Mouse (Mus musculus) heart, postnatal 4 days (tissue): ENCODE results near the gene Iqschfp. TPM values are rescaled to one million over a fixed set of nuclear protein-coding genes. Genes with fewer than 3 reads are reported as not detected.
A peak's percentile ranks its signal among the peaks of the same experiment; 100 is the strongest.
"Not testable (repeated sequence)": the region's sequence is repeated elsewhere in the genome, so short reads cannot be mapped to it uniquely, and the experiment has no call there.

ENCODE experiments used
- DNase-seq: peaks from one replicate; pipeline ENCODE4 v3.0.0; 2021
- total RNA-seq, 2 experiments: library from RNA; stranded (reverse); gene quantifications; 2 replicates each; pipeline ENCODE4 v1.2.3; 2021

The Iqschfp gene
- total RNA-seq, 2 experiments from 2014 or later, result not detected

DNA sequence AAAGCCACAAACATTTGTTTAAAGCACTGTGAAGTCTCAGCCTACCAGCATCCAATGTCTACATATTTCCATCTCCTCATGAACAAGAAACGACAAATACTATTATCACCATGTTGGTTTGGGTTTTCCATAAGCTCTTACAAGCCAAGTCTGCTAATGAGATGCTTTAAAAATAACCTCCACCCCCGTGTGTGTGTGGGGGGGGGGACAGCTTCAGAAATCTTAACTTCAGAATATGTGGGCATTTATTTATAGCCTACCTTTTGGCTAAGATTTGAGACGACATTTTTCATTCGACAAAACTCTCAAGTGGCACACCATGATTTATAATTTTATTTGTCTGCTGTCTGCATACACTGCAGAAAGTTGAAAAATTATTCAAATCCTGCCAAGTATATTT lies 185.4 kb downstream of the Iqschfp start:
- no peak for DNase-seq

DNA sequence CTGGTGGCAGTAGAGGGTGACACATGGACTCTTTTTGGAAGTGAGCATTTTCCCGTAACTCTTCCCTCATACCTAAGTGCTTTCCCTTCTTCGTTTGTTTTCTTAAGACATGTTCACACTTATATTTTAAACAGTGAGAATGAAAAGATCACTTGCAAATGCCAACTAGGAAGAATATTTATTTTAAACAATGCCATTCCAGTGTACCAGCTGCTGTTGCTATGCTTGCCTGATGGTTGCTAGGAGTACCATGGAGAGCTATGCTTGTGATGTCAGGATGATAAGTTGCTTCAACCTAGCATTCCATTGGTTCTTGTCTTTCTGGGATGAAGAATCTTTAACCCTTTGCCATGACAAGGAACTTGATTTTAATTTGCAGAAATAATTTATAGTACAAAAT lies 193.0 kb downstream of the Iqschfp start:
- DNase-seq, result no peak

DNA sequence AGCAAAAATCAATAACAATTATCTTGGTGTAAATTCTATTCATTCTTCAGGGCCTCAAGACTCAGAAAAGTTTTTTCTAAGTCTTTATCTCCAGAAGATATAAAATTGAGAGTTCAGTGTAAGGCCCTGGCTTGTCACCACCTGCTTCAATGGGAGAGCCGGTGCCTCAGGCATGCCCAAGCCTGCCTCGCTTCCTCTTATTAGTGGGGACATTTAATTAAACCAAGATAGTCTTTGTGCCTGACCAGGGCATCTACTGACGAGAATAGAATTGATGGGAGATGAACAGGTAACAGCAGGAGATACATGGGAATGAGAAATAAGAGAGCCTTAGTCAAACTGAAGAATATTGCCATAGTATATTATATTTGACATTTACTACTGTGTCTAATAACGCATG lies 200.1 kb downstream of the Iqschfp start:
- no peak for DNase-seq

DNA sequence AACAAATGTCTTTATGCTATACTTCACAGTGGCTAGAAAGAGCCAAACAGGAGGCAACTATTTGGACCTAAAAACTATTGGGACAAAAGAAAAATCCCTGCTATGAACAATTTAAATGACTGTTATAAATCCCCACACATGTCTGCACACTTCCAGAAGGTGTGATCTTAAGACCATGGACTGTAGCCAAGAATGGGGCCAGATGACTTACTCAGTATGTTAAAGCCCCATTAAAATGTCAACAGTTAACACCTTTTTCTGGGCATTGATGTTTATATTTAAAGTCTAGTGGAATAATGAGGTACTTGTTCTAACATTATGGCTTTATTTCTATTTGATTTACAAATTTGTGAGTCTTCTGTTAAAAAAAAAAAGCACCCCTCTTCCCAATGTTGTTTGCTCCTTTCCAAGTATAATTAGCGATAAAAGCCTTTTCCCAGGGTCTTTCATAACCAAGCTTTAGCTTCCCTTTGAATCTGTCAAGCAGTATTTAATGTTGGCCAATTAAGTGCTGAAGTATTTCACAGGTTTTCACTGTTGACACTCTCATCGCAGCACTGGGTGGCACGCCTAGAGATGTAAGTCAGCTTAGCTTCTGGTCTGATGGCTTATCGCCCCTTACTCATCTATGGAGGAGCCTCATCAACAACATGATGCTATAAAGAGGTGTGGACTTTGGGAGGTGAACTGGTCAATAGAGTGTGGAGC lies 204.8 kb downstream of the Iqschfp start:
- no peak for DNase-seq

DNA sequence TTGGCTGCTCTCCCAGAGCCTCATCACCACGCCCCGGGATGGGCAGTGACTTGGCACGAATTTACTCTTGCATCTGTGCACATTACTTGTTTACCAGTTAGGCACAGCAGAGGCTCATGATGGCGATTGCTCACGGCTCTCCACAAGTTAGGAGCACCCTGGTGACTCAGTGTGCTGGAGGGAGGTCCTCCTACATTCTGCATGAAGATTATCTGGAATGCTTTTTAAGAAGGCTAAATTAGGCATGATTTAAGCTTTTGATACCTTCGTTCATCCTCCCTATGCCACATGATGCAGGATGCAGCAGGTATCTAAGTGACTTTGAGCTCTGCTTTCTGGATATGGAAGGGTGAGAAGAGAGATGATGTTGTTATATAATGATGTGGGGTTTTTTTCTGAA lies 207.5 kb downstream of the Iqschfp start:
- DNase-seq, result not testable (repeated sequence)

DNA sequence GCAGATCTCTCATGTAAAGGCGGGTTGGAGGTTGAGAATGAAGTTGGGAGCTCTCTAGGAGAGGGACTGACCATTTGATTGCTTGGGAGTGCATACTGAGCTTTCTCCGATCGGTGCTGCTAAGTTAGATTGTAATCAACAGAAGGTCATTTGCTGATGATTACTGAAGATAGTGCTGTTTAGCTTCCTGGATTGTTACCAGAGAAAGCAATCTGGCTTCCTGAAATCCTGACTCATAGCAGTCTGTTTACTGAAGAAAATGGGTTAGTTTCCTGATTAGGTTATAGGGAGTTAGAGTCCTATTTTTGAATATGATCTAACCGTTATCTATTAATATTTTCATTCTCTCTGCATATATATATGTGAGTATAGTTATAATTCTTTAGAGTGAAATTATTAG lies 209.3 kb downstream of the Iqschfp start:
- DNase-seq, result no peak

DNA sequence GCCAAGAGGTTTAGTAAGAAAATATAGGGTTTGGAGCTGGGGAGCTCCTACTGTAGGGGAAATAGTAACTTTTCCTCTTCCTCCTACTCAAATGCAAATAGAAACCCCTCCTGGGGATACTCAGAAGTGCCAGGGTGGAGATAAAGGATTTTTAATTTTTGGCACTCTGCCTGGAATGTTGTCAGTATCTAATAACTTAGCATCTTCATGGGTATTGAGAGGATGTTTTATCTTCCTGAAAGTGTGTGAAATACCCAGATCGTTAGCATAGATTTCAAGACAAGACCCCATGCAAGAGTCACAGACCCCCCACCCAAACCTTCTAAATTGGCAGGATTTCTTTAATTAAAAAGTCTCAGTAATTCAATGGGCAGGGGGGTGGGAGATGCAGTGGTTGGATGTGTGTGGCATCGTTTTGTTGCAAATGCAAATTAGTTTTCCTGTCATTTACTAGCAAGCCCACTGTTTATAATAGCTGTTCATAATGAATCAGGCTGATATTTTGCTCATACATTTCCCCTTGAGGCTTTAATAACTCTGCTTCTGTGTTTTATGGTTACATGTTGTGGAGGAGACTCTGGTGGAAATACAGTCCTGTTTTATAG lies 213.2 kb downstream of the Iqschfp start:
- DNase-seq, result no peak

DNA sequence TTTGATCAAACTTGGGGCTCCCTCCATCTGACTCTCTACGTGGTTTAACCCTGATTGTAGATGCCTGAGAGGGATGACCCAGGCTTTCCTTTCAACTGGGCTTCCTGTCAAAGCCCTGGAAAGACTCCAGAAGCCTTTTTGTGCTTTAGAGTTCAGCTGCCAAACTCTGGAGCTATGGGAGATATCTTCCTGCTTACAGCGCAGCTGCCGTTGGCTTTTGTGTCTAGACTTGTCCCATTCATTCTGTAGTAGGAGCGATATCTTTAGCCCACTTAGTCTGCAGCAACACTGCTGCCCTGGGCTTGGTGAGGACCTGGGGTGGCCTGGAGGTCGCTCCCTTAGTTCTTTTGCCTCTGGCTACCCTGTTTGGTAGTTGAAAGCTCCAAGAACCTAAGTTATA lies 229.3 kb downstream of the Iqschfp start:
- peak; percentile 39 for DNase-seq

DNA sequence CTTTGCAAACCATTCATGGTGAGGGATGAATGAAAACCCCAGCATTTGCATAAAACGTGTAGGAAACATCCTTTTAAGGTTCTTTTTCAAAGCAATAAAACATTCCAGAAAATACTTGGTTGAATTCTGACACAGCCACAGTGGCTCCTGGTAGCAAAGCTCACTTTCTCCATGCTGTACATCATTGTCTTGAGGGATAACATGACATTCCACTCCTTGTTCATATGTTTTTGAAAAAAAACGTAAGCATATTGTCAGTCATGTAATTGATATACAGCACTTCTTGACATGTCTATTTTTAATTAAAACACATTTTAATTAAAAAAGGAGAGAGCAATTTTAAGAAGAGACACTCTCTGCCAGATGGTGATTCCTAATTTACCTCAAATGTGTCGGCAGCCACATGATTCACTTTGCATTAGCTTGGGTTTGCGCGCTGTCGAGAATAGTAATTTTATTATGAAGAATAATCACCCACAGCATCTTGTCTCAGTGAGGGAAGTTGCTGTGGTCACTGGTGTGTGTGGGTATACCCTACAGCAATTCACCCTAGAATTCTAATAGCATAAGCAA lies 234.3 kb downstream of the Iqschfp start:
- DNase-seq, result no peak

DNA sequence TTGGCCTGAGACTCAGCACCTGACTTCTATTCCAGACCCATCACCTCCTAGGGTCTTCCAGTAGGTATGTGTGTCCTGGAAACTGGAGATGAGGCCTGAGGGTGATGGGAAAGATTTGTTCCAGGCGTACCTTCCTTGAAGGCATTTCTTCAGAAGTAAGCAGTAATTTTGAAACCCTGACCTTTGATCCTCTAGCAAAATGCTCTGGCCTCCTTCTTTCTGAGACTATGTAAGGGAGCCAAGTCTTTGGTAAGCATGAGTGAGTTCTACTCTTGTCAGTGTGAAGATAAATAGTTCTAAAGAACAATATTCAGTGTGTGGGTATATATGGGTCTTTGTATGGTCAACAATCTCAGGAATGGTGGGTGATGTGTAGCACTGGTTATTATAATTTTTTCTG lies 238.4 kb downstream of the Iqschfp start:
- no peak for DNase-seq

DNA sequence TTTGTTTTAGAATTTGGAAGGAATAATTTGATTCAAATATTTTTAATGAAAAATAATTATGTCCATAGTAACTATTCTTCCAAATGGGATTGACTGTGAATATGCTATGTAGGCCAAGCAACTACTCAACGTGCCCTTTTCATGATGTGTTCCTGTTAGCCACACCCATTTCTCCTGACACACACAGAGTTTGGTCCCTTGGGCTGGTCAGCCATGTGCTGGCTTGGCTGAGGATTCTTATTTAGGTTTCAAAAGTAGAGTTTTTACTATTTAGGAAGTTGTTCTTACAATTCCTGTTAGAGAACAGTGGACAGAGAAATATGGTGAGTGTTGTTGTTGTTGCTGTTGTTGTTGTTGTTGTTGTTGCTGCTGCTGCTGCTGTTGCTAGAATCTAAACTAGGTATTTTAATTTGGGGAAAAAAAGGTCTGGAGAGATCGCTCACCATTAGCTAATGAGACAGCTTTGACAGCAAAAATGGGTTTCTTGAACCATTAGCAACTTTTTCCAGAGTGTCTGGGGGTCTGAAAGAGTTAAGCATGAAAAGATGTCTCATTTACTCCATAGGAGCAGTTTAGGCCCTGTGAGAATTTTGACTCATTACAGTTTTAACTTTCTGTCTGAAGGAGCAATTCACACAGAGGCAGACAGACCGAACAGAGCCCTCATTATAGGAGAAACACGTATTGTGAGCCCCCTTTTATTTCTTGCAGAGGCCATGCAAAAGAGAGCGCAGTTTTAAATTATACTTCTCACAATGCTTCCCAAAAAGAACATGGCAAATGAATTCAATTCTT lies 247.0 kb downstream of the Iqschfp start:
- no peak for DNase-seq

DNA sequence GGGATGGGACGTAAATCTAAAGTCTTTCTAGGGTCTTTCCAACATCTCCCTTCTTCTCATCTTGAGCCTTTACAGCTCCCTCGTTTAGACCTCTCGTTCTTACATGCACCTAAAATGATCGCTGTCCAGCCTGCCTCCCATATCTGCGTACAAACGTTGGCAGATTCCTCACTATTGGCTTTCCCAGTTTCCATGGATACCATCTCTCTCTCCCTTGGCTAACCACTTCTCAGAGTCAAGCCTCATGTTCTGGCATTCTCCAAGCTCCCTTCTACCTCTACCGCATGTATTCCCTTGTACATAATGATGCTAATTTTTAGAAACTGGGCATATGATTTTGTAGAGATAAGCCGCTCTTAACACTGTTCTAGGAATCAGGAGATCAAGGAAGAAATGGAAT lies 258.7 kb downstream of the Iqschfp start:
- DNase-seq, result no peak

DNA sequence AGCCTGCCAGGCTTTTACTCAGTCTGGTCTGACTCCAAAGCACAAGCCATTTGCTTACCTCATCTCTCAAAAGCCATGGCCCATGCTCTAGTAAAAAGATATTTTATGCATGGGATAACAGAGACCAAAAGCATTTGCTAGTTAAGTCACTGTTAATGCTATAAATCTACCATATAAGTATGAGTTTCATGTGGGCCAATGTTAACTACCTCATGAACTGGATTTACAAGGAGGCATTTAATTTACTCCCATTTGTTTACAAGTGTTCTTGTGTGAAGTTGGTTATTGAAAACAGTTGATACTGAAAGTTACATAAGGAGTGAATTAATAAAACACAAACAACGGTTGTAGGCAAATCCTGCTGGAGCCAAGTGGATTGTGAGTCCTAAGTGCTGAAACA lies 268.1 kb downstream of the Iqschfp start:
- DNase-seq, result no peak

DNA sequence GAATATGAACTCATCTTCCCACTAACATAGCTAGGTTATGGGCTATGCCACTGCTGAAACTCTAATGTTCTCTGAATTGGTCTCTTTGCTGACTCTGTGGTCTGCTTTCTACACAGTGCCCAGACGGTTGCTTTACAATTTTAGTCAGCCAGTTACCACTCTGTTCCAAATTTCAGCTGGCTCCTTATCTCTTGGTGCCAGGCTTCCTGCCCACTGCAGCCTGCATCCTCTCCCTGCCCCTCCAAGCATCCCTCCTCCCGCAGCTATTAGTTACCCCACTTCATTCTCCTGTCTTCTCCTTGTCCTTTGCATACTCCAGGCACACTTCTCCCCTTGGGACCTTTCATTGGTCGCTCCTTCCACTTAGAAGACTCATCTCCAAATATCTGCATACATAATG lies 268.7 kb downstream of the Iqschfp start:
- no peak for DNase-seq

DNA sequence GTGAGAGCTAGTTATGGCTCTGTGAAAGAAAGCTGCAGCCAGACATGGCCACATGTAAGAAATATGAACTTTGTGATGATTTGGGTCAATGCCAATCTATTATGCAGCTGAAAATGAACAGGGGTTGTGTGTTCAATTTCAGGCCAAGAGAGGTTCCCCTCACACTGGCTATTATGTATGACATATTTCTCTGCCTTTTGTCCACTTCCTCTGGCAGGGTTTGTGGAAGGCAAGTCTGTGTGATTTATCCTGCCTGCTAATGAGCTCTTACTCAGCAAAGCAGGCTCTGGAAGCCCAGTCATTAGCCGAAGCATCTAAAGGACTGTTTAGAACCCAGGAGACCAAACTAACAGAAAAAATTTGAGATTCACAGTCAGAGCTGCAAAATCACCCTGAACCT lies 286.2 kb downstream of the Iqschfp start:
- DNase-seq, result no peak

DNA sequence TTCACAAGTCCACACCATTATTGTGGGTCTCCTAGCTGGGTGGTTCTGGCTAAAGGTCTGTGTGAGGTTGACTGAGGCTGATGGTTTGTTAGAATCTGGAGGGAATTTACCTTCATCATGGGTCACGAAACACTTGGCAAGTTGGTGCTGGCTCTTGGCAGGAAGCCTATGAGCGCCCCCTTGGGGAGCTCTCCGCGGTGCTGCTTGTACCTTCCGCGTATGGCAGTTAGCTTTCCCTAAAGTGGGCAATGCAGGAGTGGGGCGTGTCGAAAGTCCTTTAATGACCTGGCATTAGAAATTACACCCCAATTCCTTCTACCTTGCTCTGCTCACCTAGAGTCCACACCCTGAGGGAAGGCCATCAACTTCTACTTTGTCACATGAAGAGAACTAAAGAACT lies 295.4 kb downstream of the Iqschfp start:
- peak; percentile 11 for DNase-seq

DNA sequence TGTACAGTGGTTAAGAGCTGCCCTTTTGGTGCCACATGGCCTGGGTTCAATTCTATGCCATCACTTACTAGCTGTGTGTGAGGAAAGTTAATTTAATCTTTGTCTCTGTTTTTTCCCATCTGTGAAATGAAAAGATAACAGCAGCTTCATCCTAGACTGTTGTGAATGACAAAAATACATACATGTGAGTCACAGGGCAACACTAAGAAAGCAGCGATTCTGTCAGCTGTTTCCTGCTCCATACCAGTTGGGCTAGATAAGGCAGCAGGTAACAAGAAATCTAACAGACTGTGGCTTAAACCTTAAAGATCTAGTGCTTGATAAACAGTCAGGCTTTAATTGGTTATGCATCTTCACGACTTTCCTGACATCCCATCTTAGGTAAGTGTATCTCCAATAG lies 297.1 kb downstream of the Iqschfp start:
- no peak for DNase-seq

DNA sequence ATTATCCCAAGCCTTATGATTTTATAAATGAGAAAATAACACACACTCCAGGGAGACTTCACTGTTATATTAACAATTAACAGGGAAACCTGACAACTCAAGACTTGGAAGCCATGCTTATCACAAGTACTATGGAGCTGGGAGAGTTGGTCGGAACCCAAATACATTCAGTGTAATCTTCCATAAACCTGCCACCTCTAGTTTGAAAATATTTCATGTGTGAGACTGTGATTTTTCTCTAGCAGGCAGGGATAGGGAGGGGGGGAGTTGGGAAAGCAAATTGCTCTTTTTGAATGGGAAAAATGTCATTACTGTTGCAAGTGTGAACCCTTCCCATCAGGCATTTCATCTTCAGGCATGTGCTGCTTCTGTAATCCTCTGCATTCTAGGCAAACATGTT lies 304.9 kb downstream of the Iqschfp start:
- DNase-seq, result no peak

DNA sequence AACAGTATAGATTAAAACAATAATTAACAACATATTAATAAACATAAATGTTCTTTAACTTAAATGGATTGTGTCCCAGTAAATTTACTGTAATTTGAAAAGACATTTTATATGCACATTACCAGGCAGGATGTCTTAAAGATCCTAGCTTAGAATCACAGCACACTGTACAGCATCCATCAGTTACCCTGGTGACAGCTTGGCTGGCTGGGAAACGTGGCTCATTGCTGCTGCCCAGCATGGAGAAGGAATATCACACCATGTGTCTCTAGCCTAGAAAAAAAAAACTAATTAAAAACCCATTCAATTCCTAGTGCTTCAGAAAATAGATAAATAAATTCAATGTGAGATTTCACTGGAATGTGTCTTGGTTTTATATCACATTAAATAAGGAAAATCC lies 309.2 kb downstream of the Iqschfp start:
- no peak for DNase-seq

DNA sequence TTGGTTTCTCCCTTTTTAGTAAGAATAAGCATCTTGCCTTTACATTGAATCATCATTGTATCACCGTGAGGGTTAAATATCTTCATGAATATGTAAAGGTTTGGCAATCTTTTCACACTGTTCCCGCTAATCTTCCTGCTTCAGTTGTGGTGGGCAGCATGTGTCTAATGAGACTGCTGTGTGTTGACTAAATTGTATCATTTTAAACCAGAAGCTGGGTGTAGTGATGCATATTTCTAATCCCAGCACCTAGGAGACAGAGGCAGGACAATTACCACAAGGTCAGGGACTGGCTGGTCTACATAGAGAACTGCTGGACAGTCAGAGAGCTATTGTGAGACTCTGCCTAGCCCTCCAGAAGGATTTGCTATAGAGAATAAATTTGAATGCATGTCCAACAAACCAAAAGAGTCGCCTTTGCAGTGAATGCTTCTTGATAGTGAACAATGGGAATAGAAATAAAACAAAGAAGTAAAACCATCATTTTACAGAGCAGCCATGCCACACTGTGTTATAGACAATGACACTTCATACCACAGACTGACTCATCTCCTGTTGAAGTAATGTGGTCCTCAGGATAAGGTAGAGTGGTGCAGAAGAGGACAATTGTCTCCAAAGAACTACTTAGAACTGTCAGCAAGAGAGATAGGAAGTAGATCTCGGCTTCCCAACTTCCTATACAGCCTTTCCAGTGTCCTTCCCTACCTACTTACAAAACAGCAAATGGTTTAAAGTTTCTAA lies 310.3 kb downstream of the Iqschfp start:
- no peak for DNase-seq

DNA sequence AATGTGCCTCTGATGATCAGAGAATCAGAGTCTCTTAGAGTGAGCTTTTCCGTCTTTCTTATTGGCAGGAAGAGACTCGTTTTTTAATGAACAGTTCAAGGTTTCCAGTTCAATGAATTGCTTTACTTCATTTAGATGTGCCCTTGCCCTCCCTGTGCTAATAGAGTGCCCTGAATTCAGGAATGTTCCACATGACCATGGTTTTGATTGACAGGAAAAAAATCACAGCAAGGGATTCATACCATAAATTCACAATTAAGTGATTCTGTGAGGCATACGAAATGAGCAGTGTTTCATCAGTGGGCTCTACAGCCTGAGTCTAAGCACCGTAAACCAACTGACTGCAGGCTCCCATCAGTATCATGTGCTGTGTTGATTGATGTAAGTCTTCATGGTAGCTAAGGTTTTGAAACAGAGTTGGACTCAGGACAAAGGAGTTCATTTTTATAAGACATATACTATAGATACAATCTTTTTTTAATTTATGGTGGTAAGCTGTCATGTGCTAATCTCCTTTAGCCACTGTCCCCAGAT lies 312.0 kb downstream of the Iqschfp start:
- DNase-seq, result no peak

DNA sequence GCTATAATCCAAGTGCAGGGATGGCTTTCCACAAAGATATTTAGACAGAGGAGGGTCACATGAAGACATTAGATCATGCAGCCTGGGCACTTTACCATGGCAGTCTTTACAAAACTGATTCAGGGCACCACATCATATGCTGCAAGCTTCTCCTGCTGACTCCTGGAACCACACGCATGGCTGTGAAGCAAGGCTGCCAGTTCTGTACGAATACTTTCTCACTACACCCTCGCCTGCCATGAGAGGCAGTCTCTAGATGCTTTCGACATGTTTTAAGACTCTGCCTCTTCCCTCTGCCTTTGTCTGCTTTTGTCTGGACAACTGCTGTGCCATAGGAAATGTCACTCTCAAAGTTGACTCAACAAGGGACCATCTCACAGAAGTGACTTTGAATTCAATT lies 318.4 kb downstream of the Iqschfp start:
- no peak for DNase-seq

DNA sequence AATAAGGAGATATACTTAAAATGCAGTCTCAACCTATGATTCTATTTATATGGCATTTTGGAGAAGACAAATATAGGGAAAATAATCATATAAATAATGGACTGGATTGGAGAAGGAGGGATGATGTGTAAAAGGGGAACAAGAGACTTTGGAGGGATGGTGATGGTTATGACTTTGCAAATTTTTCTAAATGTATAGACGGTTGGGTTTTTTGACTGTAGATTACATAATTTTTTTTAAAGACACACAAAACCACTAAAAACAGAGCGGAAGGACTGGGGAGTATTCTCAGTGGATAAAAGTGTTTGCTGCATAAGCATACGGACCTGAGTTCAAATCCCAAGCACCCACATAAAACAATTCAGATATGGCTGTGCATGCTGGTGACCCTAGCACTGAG lies 329.4 kb downstream of the Iqschfp start:
- no peak for DNase-seq
